Mouse (Mus musculus) embryonic fibroblast, embryonic 13.5 days (primary cell): ENCODE measurements at regions not wholly inside any gene's neighbourhood (a gene's known extent, or its start where the extent isn't known, plus 50 kb on each side); places are given as distances from the start of the nearest gene placed in this dataset.

Experiments
- CTCF ChIP-seq: IDR thresholded peaks from 2 replicates; pipeline ENCODE4 v1.5.1; 2011; ENCODE audit warnings: mild to moderate bottlenecking, control low read depth, low read length, moderate library complexity, borderline replicate concordance; ENCODE audit not compliant: insufficient read depth
- POLR2A ChIP-seq: IDR thresholded peaks from 2 replicates; pipeline ENCODE4 v1.6.1; 2011; ENCODE audit warnings: low read depth, mild to moderate bottlenecking, control low read depth, low read length, moderate library complexity

DNA sequence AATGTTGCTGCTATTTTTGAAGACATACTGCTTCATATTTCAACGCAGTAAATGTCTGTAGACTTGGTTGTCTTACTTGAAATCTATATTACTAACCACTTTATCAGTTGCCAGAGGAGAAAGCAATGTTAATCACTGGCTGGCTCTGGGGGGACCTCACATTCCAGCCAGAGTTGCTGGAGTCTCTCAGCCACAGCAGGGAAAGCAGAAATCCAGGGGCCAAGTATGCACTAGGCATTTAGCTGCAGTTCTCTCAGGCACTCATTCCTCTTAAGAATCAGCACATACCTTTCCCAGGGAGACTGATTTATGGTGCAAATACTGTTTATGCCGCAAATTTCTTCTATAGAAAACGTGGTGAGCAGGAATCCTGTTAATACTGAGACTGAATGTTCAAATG lies 933.6 kb upstream of the Lcorl start:
- TF ChIP-seq POLR2A (no peak), CTCF (no peak)
